Mouse (Mus musculus): ENCODE measurements around the gene Elane. TPM values are rescaled to one million over a fixed set of nuclear protein-coding genes. Genes with fewer than 3 reads are reported as not detected.

The Elane gene
- polyA plus RNA-seq (2014; fragmentation: Nextera tagmentation; extraction: Ambion mirVana), result not detected in 2 replicates

GRCm38 (mm10) chr10:79886054-79886453 is at the start of gene Elane:
TSS of gene Elane (plus strand) at chr10:79886247.
- no peak within 1 kb of the TSS for H3K4me2 ChIP-seq (ENCODE audit: low read depth, low read length, severe bottlenecking)
- peaks cover 4% of the 10 kb centered on the region; the same call in 1 of the 2 replicates for H3K4me1 ChIP-seq (replicated peaks; ENCODE audit: control insufficient read depth, insufficient read depth, low read length)
- no peak for DNase-seq (ENCODE audit: low spot score)
- H3K27me3 ChIP-seq (ENCODE audit: control insufficient read depth, insufficient read depth, low read length), result peaks cover 22% of the 10 kb centered on the region
- H3K9ac ChIP-seq (ENCODE audit: low read length), result no peak within 1 kb of the TSS
- no peaks in the 10 kb centered on the region for H3K36me3 ChIP-seq (ENCODE audit: control insufficient read depth, insufficient read depth, low read length)
- no peak for ATAC-seq (replicated peaks; ENCODE audit: low FRiP score)
- no peaks in the 10 kb centered on the region for H3K9me3 ChIP-seq (ENCODE audit: control insufficient read depth, low read length)
- H3K27ac ChIP-seq (ENCODE audit: low read depth, low read length), result no peak within 1 kb of the TSS
- WGBS, result 87% methylated on average over 6 of the region's 6 CpGs
- no peak within 1 kb of the TSS for H3K4me3 ChIP-seq (ENCODE audit: low read depth, low read length)

GRCm38 (mm10) chr10:79836918-79837317 is 49.1 kb upstream of the Elane start:
- H3K27ac ChIP-seq (ENCODE audit: low read depth, low read length), result no peak overlapping the region
- 92% methylated on average over 3 of the region's 3 CpGs for WGBS
- H3K4me2 ChIP-seq (ENCODE audit: low read depth, low read length, severe bottlenecking), result no peak overlapping the region
- no peak for DNase-seq (ENCODE audit: low spot score)
- H3K9me3 ChIP-seq (ENCODE audit: control insufficient read depth, low read length), result no peaks in the 10 kb centered on the region
- no peaks in the 10 kb centered on the region for H3K27me3 ChIP-seq (ENCODE audit: control insufficient read depth, insufficient read depth, low read length)
- H3K4me3 ChIP-seq (ENCODE audit: low read depth, low read length), result no peak overlapping the region
- H3K4me1 ChIP-seq (replicated peaks; ENCODE audit: control insufficient read depth, insufficient read depth, low read length), result peaks cover 6% of the 10 kb centered on the region; the same call in 1 of the 2 replicates
- H3K36me3 ChIP-seq (ENCODE audit: control insufficient read depth, insufficient read depth, low read length), result no peaks in the 10 kb centered on the region
- H3K9ac ChIP-seq (ENCODE audit: low read length), result no peak overlapping the region
- ATAC-seq (replicated peaks; ENCODE audit: low FRiP score), result no peak

GRCm38 (mm10) chr10:79838151-79838550 is 47.9 kb upstream of the Elane start:
- Histone ChIP-seq H3K27ac (ENCODE audit: low read depth, low read length) (no peak overlapping the region), H3K4me3 (ENCODE audit: low read depth, low read length) (no peak overlapping the region), H3K9ac (ENCODE audit: low read length) (no peak overlapping the region), H3K27me3 (ENCODE audit: control insufficient read depth, insufficient read depth, low read length) (no peaks in the 10 kb centered on the region), H3K4me1 (replicated peaks; ENCODE audit: control insufficient read depth, insufficient read depth, low read length) (peaks cover 6% of the 10 kb centered on the region; the same call in 1 of the 2 replicates), H3K36me3 (ENCODE audit: control insufficient read depth, insufficient read depth, low read length) (no peaks in the 10 kb centered on the region), H3K9me3 (ENCODE audit: control insufficient read depth, low read length) (no peaks in the 10 kb centered on the region), H3K4me2 (ENCODE audit: low read depth, low read length, severe bottlenecking) (no peak overlapping the region)
- 72% methylated on average over 2 of the region's 2 CpGs for WGBS
- DNase-seq (ENCODE audit: low spot score) (no peak), ATAC-seq (replicated peaks; ENCODE audit: low FRiP score) (no peak)

GRCm38 (mm10) chr10:79840091-79840490 is 46.0 kb upstream of the Elane start:
- no peaks in the 10 kb centered on the region for H3K36me3 ChIP-seq (ENCODE audit: control insufficient read depth, insufficient read depth, low read length)
- peaks cover 6% of the 10 kb centered on the region; the same call in 1 of the 2 replicates for H3K4me1 ChIP-seq (replicated peaks; ENCODE audit: control insufficient read depth, insufficient read depth, low read length)
- WGBS, result 94% methylated on average over 3 of the region's 3 CpGs
- peak overlapping the region; percentile 74 for H3K27ac ChIP-seq (ENCODE audit: low read depth, low read length)
- no peak overlapping the region for H3K4me2 ChIP-seq (ENCODE audit: low read depth, low read length, severe bottlenecking)
- DNase-seq (ENCODE audit: low spot score), result no peak
- no peaks in the 10 kb centered on the region for H3K27me3 ChIP-seq (ENCODE audit: control insufficient read depth, insufficient read depth, low read length)
- no peak for ATAC-seq (replicated peaks; ENCODE audit: low FRiP score)
- H3K9ac ChIP-seq (ENCODE audit: low read length), result no peak overlapping the region
- H3K4me3 ChIP-seq (ENCODE audit: low read depth, low read length), result no peak overlapping the region
- no peaks in the 10 kb centered on the region for H3K9me3 ChIP-seq (ENCODE audit: control insufficient read depth, low read length)

GRCm38 (mm10) chr10:79840644-79841551 is 45.1 kb upstream of the Elane start:
- peak; percentile 74 for DNase-seq (ENCODE audit: low spot score)
- H3K4me2 ChIP-seq (ENCODE audit: low read depth, low read length, severe bottlenecking), result peak overlapping the region; percentile 64
- peak overlapping the region; percentile 28 for H3K4me3 ChIP-seq (ENCODE audit: low read depth, low read length)
- ATAC-seq (replicated peaks; ENCODE audit: low FRiP score), result peak; percentile 88
- no peaks in the 10 kb centered on the region for H3K9me3 ChIP-seq (ENCODE audit: control insufficient read depth, low read length)
- H3K27me3 ChIP-seq (ENCODE audit: control insufficient read depth, insufficient read depth, low read length), result no peaks in the 10 kb centered on the region
- H3K9ac ChIP-seq (ENCODE audit: low read length), result peak overlapping the region; percentile 64
- WGBS, result under 1% methylated on average over 24 of the region's 24 CpGs
- H3K27ac ChIP-seq (ENCODE audit: low read depth, low read length), result peak overlapping the region; percentile 74
- H3K36me3 ChIP-seq (ENCODE audit: control insufficient read depth, insufficient read depth, low read length), result no peaks in the 10 kb centered on the region
- H3K4me1 ChIP-seq (replicated peaks; ENCODE audit: control insufficient read depth, insufficient read depth, low read length), result peaks cover 6% of the 10 kb centered on the region; the same call in 1 of the 2 replicates

- Histone ChIP-seq H3K9me3 (ENCODE audit: control insufficient read depth, low read length) (no peaks in the 10 kb centered on the region), H3K4me1 (replicated peaks; ENCODE audit: control insufficient read depth, insufficient read depth, low read length) (peaks cover 6% of the 10 kb centered on the region; the same call in 1 of the 2 replicates), H3K36me3 (ENCODE audit: control insufficient read depth, insufficient read depth, low read length) (no peaks in the 10 kb centered on the region), H3K27ac (ENCODE audit: low read depth, low read length) (no peak overlapping the region), H3K27me3 (ENCODE audit: control insufficient read depth, insufficient read depth, low read length) (no peaks in the 10 kb centered on the region), H3K9ac (ENCODE audit: low read length) (no peak overlapping the region), H3K4me3 (ENCODE audit: low read depth, low read length) (no peak overlapping the region), H3K4me2 (ENCODE audit: low read depth, low read length, severe bottlenecking) (no peak overlapping the region)
- ATAC-seq (replicated peaks; ENCODE audit: low FRiP score) (no peak), DNase-seq (ENCODE audit: low spot score) (no peak)
- WGBS, result 73% methylated on average over 3 of the region's 3 CpGs
Measured at GRCm38 (mm10) chr10:79842322-79842721, 43.7 kb upstream of the Elane start.

- 82% methylated on average over 6 of the region's 6 CpGs for WGBS
- Histone ChIP-seq H3K9ac (ENCODE audit: low read length) (no peak overlapping the region), H3K4me1 (replicated peaks; ENCODE audit: control insufficient read depth, insufficient read depth, low read length) (peaks cover 6% of the 10 kb centered on the region; the same call in 1 of the 2 replicates), H3K9me3 (ENCODE audit: control insufficient read depth, low read length) (no peaks in the 10 kb centered on the region), H3K4me2 (ENCODE audit: low read depth, low read length, severe bottlenecking) (no peak overlapping the region), H3K27ac (ENCODE audit: low read depth, low read length) (no peak overlapping the region), H3K4me3 (ENCODE audit: low read depth, low read length) (no peak overlapping the region), H3K27me3 (ENCODE audit: control insufficient read depth, insufficient read depth, low read length) (no peaks in the 10 kb centered on the region), H3K36me3 (ENCODE audit: control insufficient read depth, insufficient read depth, low read length) (no peaks in the 10 kb centered on the region)
- DNase-seq (ENCODE audit: low spot score) (no peak), ATAC-seq (replicated peaks; ENCODE audit: low FRiP score) (no peak)
Measured at GRCm38 (mm10) chr10:79843476-79843875, 42.6 kb upstream of the Elane start.

GRCm38 (mm10) chr10:79846553-79846952 is 39.5 kb upstream of the Elane start:
- no peak overlapping the region for H3K9ac ChIP-seq (ENCODE audit: low read length)
- H3K36me3 ChIP-seq (ENCODE audit: control insufficient read depth, insufficient read depth, low read length), result no peaks in the 10 kb centered on the region
- H3K4me1 ChIP-seq (replicated peaks; ENCODE audit: control insufficient read depth, insufficient read depth, low read length), result peaks cover under 1% of the 10 kb centered on the region
- no peaks in the 10 kb centered on the region for H3K9me3 ChIP-seq (ENCODE audit: control insufficient read depth, low read length)
- no peak overlapping the region for H3K27ac ChIP-seq (ENCODE audit: low read depth, low read length)
- H3K4me3 ChIP-seq (ENCODE audit: low read depth, low read length), result no peak overlapping the region
- H3K27me3 ChIP-seq (ENCODE audit: control insufficient read depth, insufficient read depth, low read length), result no peaks in the 10 kb centered on the region
- DNase-seq (ENCODE audit: low spot score) (no peak), ATAC-seq (replicated peaks; ENCODE audit: low FRiP score) (no peak)
- H3K4me2 ChIP-seq (ENCODE audit: low read depth, low read length, severe bottlenecking), result no peak overlapping the region
- WGBS, result 73% methylated on average over 5 of the region's 5 CpGs

Data from forebrain, embryonic 11.5 days (tissue).